Mouse (Mus musculus) limb, embryonic 11.5 days (tissue): ENCODE data around the gene Celf2. TPM values are rescaled to one million over a fixed set of nuclear protein-coding genes. Genes with fewer than 3 reads are reported as not detected.

ENCODE experiments used
- ATAC-seq: fragments of 200-750 bp; cut with Nextera tagmentation; 2 replicates; pipeline ENCODE4 v1.8.0; 2017; ENCODE audit warnings: low read depth; ENCODE audit not compliant: insufficient number of reproducible peaks, low FRiP score, low TSS enrichment
- DNase-seq: peaks from one replicate; pipeline ENCODE4 v3.0.0-alpha.2; 2015; ENCODE audit warnings: low spot score
- H3K27ac ChIP-seq: fragments of 300-500 bp; sonication (generic); replicated peaks from 2 replicates; pipeline ENCODE4 v1.5.1; 2014; ENCODE audit warnings: low read depth, mild to moderate bottlenecking, low read length
- H3K27me3 ChIP-seq: fragments of 300-500 bp; sonication (generic); 2 replicates; pipeline ENCODE4 v1.6.1; 2014; ENCODE audit warnings: mild to moderate bottlenecking, low read length, mixed read lengths; ENCODE audit not compliant: control insufficient read depth, insufficient read depth
- H3K36me3 ChIP-seq: fragments of 300-500 bp; sonication (generic); 2 replicates; pipeline ENCODE4 v1.6.1; 2014; ENCODE audit warnings: mild to moderate bottlenecking, low read length, moderate library complexity, mixed read lengths; ENCODE audit not compliant: control insufficient read depth, insufficient read depth
- H3K4me1 ChIP-seq: fragments of 300-500 bp; sonication (generic); 2 replicates; pipeline ENCODE4 v1.6.1; 2014; ENCODE audit warnings: low read length, mixed read lengths; ENCODE audit not compliant: control insufficient read depth, insufficient read depth
- H3K4me2 ChIP-seq: fragments of 300-500 bp; sonication (generic); 2 replicates; pipeline ENCODE4 v1.6.1; 2014; ENCODE audit warnings: low read depth, mild to moderate bottlenecking, moderate library complexity; ENCODE audit not compliant: severe bottlenecking
- H3K4me3 ChIP-seq: fragments of 300-500 bp; sonication (generic); 2 replicates; pipeline ENCODE4 v1.5.1; 2014; ENCODE audit warnings: low read depth, low read length
- H3K9ac ChIP-seq: fragments of 300-500 bp; sonication (generic); 2 replicates; pipeline ENCODE4 v1.6.1; 2014; ENCODE audit warnings: mild to moderate bottlenecking, low read length
- H3K9me3 ChIP-seq: fragments of 300-500 bp; sonication (generic); 2 replicates; pipeline ENCODE4 v1.6.1; 2016; ENCODE audit warnings: low read length; ENCODE audit not compliant: control insufficient read depth
- WGBS: fragments of 180-500 bp; shearing (Covaris S2); extraction: QIAGEN DNeasy Blood & Tissue Kit; methylation state at CpG from one replicate; pipeline ENCODE4 v1.1.7; 2014; 5-methylcytosine and 5-hydroxymethylcytosine counted together
- polyA plus RNA-seq: library from polyadenylated mRNA; unstranded; fragments of >200 nt; fragmentation: Nextera tagmentation; extraction: Ambion mirVana; gene quantifications from 2 replicates; pipeline ENCODE4 v1.2.1, GENCODE M21; 2014

The Celf2 gene
- polyA plus RNA-seq, 1 experiment from 2014 or later = 24.1 TPM

DNA sequence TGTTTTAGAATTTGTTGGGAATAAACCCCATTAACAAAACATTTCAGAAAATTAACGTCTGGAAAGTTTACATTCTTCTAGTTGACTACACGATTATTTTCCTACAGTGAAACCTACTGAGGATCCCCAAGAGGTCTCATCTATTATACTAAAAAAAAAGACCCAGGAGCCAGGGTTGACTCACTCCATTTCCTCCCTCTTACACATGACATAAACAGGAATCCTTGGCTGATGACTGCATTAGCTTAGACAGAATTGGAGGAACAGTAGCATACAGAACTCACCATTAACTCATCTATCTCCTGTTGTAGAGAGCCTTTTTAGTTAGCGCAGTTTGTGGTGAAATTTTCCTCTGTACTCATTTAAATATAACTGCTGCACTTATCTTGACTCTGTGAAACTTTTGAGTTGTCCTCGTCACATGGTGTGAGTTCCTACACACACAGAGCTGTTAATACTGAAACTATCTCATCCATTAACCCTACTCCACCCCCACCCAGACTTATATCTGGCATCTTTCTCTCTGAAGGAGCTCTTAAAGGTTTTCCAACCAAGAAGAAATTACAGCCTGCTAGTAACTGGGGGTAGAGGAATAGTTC, 813.9 kb downstream of the Celf2 start:
- WGBS = 83% methylated on average over 4 of the region's 4 CpGs
- no peaks in the 10 kb centered on the region for H3K4me1 ChIP-seq
- H3K9ac ChIP-seq = no peak overlapping the region
- H3K4me2 ChIP-seq = no peak overlapping the region
- no peaks in the 10 kb centered on the region for H3K9me3 ChIP-seq
- no peaks in the 10 kb centered on the region for H3K27me3 ChIP-seq
- H3K36me3 ChIP-seq = no peaks in the 10 kb centered on the region
- DNase-seq (no peak), ATAC-seq (no peak)
- H3K4me3 ChIP-seq = no peak overlapping the region
- no peak overlapping the region for H3K27ac ChIP-seq

DNA sequence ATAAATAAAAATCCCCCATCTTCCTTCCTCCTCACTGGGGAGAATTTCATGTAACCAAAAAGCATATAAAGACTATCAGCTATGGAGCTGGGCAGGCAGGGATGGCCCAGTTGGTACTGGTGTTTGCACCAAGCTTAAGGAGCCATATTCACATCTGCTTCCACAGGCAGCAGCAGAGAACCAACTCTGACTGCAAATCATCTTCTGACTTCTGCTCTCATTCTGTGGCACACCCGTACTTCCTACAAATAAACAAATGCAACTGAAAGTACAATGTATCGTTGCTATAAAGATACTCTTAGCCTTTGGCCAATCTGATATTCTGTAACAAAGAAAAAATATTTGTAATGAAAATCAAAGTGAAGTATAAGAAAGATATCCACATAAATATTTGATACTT, 819.7 kb downstream of the Celf2 start:
- ATAC-seq (no peak), DNase-seq (no peak)
- Histone ChIP-seq H3K4me3 (no peak overlapping the region), H3K9me3 (no peaks in the 10 kb centered on the region), H3K4me1 (no peaks in the 10 kb centered on the region), H3K27ac (no peak overlapping the region), H3K27me3 (no peaks in the 10 kb centered on the region), H3K9ac (no peak overlapping the region), H3K36me3 (no peaks in the 10 kb centered on the region), H3K4me2 (no peak overlapping the region)
- WGBS = 89% methylated on average over 2 of the region's 2 CpGs

DNA sequence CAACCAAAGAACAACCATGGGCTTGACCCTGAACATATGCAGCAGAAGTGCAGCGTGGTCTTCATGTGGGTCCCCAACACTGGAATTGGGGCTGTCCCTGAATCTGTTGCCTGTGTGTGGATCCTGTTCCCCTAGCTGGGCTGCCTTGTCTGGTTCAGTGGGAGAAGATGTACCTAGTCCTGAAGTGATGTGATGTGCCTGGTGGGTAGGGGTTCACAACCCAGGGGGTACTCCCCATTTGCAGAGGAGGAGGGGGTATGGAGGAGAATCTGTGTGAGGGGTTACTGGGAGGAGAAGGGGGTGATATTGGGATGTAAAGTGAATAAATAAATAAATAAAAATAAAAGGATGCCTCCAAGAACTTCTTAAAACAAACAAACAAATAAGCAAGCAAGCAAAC, 831.1 kb downstream of the Celf2 start:
- Histone ChIP-seq H3K4me1 (no peaks in the 10 kb centered on the region), H3K36me3 (no peaks in the 10 kb centered on the region), H3K4me3 (no peak overlapping the region), H3K4me2 (no peak overlapping the region), H3K9ac (no peak overlapping the region), H3K27ac (no peak overlapping the region), H3K27me3 (no peaks in the 10 kb centered on the region), H3K9me3 (no peaks in the 10 kb centered on the region)
- no peak for ATAC-seq
- 92% methylated on average over 1 of the region's 1 CpGs for whole genome bisulfite sequencing
- DNase-seq = no peak

DNA sequence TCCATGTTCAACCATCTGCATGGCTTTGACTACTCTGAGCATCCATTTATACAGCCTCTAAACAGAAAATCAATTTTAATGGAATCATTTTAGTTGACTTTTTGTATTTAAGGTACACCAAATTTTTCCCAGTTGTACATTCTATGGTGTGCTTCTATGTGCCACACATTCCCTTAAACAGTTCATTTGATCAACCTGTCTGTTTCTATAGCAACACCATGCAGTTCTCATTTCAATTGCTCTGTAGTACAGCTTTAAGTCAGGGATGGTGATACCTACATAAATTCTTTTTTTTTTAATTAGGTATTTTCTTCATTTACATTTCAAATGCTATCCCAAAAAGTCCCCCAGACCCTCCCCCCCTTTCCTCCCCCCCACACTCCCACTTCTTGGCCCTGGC, 831.9 kb downstream of the Celf2 start:
- Histone ChIP-seq H3K27ac (no peak overlapping the region), H3K4me3 (no peak overlapping the region), H3K9me3 (no peaks in the 10 kb centered on the region), H3K4me2 (no peak overlapping the region), H3K27me3 (no peaks in the 10 kb centered on the region), H3K9ac (no peak overlapping the region), H3K36me3 (no peaks in the 10 kb centered on the region), H3K4me1 (no peaks in the 10 kb centered on the region)
- DNase-seq = no peak
- ATAC-seq = no peak

DNA sequence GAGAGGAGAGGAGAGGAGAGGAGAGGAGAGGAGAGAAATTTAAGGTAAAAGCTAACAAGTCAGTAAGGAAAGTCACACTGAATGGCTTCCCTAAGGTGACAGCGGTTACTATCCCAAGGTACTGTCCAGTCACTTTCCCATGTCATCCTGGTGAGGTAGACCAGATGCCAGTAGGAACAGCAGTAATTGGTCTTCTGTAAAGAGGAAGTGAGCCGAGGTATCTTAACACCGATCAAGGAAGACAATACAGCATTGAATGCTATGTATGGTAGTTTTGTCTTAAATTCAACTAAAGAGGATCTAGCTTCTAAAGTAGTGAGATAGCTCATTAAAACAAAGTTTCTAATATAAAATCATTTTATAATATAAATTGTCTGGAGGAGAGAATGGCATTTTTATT, 835.0 kb downstream of the Celf2 start:
- H3K4me3 ChIP-seq = no peak overlapping the region
- H3K27ac ChIP-seq = no peak overlapping the region
- 90% methylated on average over 3 of the region's 3 CpGs for WGBS
- ATAC-seq = no peak
- no peaks in the 10 kb centered on the region for H3K27me3 ChIP-seq
- no peaks in the 10 kb centered on the region for H3K4me1 ChIP-seq
- H3K4me2 ChIP-seq = no peak overlapping the region
- no peak overlapping the region for H3K9ac ChIP-seq
- H3K36me3 ChIP-seq = no peaks in the 10 kb centered on the region
- H3K9me3 ChIP-seq = no peaks in the 10 kb centered on the region
- DNase-seq = no peak

- no peaks in the 10 kb centered on the region for H3K9me3 ChIP-seq
- no peaks in the 10 kb centered on the region for H3K27me3 ChIP-seq
- DNase-seq (no peak), ATAC-seq (no peak)
- no peak overlapping the region for H3K9ac ChIP-seq
- H3K4me3 ChIP-seq = no peak overlapping the region
- H3K4me2 ChIP-seq = no peak overlapping the region
- H3K4me1 ChIP-seq = no peaks in the 10 kb centered on the region
- H3K27ac ChIP-seq = no peak overlapping the region
- 79% methylated on average over 3 of the region's 3 CpGs for WGBS
- no peaks in the 10 kb centered on the region for H3K36me3 ChIP-seq
These were observed 835.9 kb downstream of the Celf2 start for GRCm38 (mm10) chr2:6673418-6673817.

GRCm38 (mm10) chr2:6667611-6668010, 841.8 kb downstream of the Celf2 start:
- ATAC-seq = no peak; the same call in 1 of the 2 replicates
- Histone ChIP-seq H3K4me2 (no peak overlapping the region), H3K4me3 (no peak overlapping the region), H3K9me3 (no peaks in the 10 kb centered on the region), H3K27me3 (no peaks in the 10 kb centered on the region), H3K27ac (no peak overlapping the region), H3K36me3 (no peaks in the 10 kb centered on the region), H3K4me1 (no peaks in the 10 kb centered on the region), H3K9ac (no peak overlapping the region)
- no peak for DNase-seq
- WGBS = 64% methylated on average over 4 of the region's 4 CpGs

GRCm38 (mm10) chr2:6659834-6660233, 849.5 kb downstream of the Celf2 start:
- 85% methylated on average over 4 of the region's 4 CpGs for WGBS
- no peaks in the 10 kb centered on the region for H3K36me3 ChIP-seq
- no peaks in the 10 kb centered on the region for H3K9me3 ChIP-seq
- no peak overlapping the region for H3K4me2 ChIP-seq
- H3K27ac ChIP-seq = no peak overlapping the region
- no peak for ATAC-seq
- H3K9ac ChIP-seq = no peak overlapping the region
- DNase-seq = no peak
- H3K4me1 ChIP-seq = no peaks in the 10 kb centered on the region
- no peak overlapping the region for H3K4me3 ChIP-seq
- no peaks in the 10 kb centered on the region for H3K27me3 ChIP-seq

- 56% methylated on average over 6 of the region's 6 CpGs for WGBS
- DNase-seq (no peak), ATAC-seq (no peak)
- Histone ChIP-seq H3K4me1 (no peaks in the 10 kb centered on the region), H3K9ac (no peak overlapping the region), H3K27me3 (no peaks in the 10 kb centered on the region), H3K9me3 (no peaks in the 10 kb centered on the region), H3K36me3 (no peaks in the 10 kb centered on the region), H3K4me2 (no peak overlapping the region), H3K27ac (no peak overlapping the region), H3K4me3 (no peak overlapping the region)
These were observed 855.6 kb downstream of the Celf2 start for GRCm38 (mm10) chr2:6653719-6654118.
